Mouse (Mus musculus) kidney, postnatal 0 days (tissue): ENCODE measurements around the gene Pole3. TPM values are rescaled to one million over a fixed set of nuclear protein-coding genes. Genes with fewer than 3 reads are reported as not detected.

Experiments used
- ATAC-seq: fragments of 200-750 bp; cut with Nextera tagmentation; replicated peaks from 2 replicates; pipeline ENCODE4 v1.8.0; 2017; ENCODE audit warnings: low read depth, moderate number of reproducible peaks, moderate TSS enrichment, moderate library complexity; ENCODE audit not compliant: low FRiP score
- DNase-seq: peaks from one replicate; pipeline ENCODE4 v3.0.0-alpha.2; 2016; ENCODE audit warnings: low spot score
- H3K27ac ChIP-seq: fragments of 300-500 bp; sonication (generic); 2 replicates; pipeline ENCODE4 v1.5.1; 2014; ENCODE audit warnings: mild to moderate bottlenecking
- H3K27me3 ChIP-seq: fragments of 300-500 bp; sonication (generic); 2 replicates; pipeline ENCODE4 v1.6.1; 2014; ENCODE audit warnings: low read length, mixed read lengths; ENCODE audit not compliant: insufficient read depth
- H3K36me3 ChIP-seq: fragments of 300-500 bp; sonication (generic); 2 replicates; pipeline ENCODE4 v1.6.1; 2014; ENCODE audit warnings: low read length, mixed read lengths; ENCODE audit not compliant: insufficient read depth
- H3K4me1 ChIP-seq: fragments of 300-500 bp; sonication (generic); replicated peaks from 2 replicates; pipeline ENCODE4 v1.6.1; 2014; ENCODE audit warnings: antibody characterized with exemption, low read length, mixed read lengths; ENCODE audit not compliant: insufficient read depth
- H3K4me2 ChIP-seq: fragments of 300-500 bp; sonication (generic); 2 replicates; pipeline ENCODE4 v1.6.1; 2014; ENCODE audit warnings: mild to moderate bottlenecking, low read length, moderate library complexity, mixed read lengths
- H3K4me3 ChIP-seq: fragments of 300-500 bp; sonication (generic); replicated peaks from 2 replicates; pipeline ENCODE4 v1.5.1; 2014; ENCODE audit warnings: low read depth, low read length
- H3K9ac ChIP-seq: fragments of 300-500 bp; sonication (generic); 2 replicates; pipeline ENCODE4 v1.6.1; 2014; ENCODE audit warnings: low read depth, low read length
- H3K9me3 ChIP-seq: fragments of 300-500 bp; sonication (generic); replicated peaks from 2 replicates; pipeline ENCODE4 v1.6.1; 2016; ENCODE audit warnings: low read length, inconsistent platforms, mixed read lengths
- CTCF ChIP-seq: IDR thresholded peaks from 2 replicates; pipeline ENCODE4 v1.5.1; 2016; ENCODE audit warnings: antibody characterized with exemption, low read depth, mild to moderate bottlenecking, moderate library complexity
- WGBS: fragments of 180-500 bp; shearing (Covaris S2); extraction: QIAGEN DNeasy Blood & Tissue Kit; methylation state at CpG from one replicate; pipeline ENCODE4 v1.1.7; 2014; 5-methylcytosine and 5-hydroxymethylcytosine counted together
- polyA plus RNA-seq: library from polyadenylated mRNA; unstranded; fragments of >200 nt; fragmentation: Nextera tagmentation; extraction: Ambion mirVana; gene quantifications from 2 replicates; pipeline ENCODE4 v1.2.1, GENCODE M21; 2015

Pole3 gene
- polyA plus RNA-seq, 1 experiment from 2014 or later: 62.0 TPM

DNA sequence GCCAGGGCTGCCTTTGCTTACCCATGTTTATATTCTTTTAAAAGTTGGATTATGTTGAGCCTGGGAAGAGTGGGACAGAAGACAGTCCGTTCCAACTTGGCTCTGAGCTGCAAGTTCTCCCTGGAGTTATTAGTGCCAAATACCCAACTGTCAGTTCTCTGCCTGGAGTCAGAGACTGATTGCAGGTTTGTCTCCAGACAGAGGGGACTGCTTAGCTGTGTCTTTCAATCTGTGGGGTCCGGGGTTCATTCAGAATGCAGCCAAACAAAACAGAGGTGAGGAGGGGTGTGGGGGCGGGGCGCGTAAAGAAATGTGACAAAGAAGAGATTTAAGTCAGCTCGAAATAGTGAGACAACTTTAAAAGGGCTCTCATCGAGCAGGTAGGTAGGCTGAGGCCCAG is 23.3 kb downstream of the Pole3 start:
- DNase-seq (no peak), ATAC-seq (no peak)
- Histone ChIP-seq H3K4me1 (peaks cover 8% of the 10 kb centered on the region; the same call in 1 of the 2 replicates), H3K36me3 (peaks cover 11% of the 10 kb centered on the region; the same call in 1 of the 2 replicates), H3K9me3 (no peaks in the 10 kb centered on the region), H3K4me3 (peak overlapping the region; percentile 86), H3K9ac (peak overlapping the region; percentile 88), H3K27me3 (no peaks in the 10 kb centered on the region), H3K27ac (peak overlapping the region; percentile 83), H3K4me2 (peak overlapping the region; percentile 86)
- TF ChIP-seq CTCF: no peak
- WGBS: 3% methylated on average over 7 of the region's 7 CpGs

DNA sequence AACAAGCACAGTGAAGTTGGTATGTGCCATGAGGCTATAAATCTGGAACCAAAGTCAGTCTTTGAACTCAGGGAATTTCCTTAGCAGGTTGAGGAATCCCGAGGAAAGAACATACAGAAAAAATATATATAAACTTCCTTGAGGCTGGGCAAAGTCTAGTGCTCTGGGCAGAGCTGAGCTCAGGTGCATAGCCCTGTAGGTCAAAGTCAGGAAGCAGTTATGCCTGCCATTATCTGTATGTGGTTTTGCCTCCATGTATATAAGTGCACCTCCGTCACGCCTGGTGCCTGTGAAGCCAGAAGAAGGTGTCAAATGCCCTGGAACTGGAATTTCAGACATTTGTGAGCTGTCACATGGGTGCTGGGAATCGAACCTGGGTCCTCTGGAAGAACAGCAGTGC is 24.1 kb downstream of the Pole3 start:
- Histone ChIP-seq H3K36me3 (peaks cover 11% of the 10 kb centered on the region; the same call in 1 of the 2 replicates), H3K27ac (no peak overlapping the region), H3K4me2 (0 out of 2 replicates have a peak overlapping the region, but pooled peaks have one; percentile 86), H3K27me3 (no peaks in the 10 kb centered on the region), H3K4me1 (peaks cover 8% of the 10 kb centered on the region; the same call in 1 of the 2 replicates), H3K9ac (no peak overlapping the region), H3K4me3 (no peak overlapping the region), H3K9me3 (no peaks in the 10 kb centered on the region)
- DNase-seq (no peak), ATAC-seq (no peak)
- no peak for TF ChIP-seq CTCF
- WGBS: 70% methylated on average over 4 of the region's 4 CpGs

DNA sequence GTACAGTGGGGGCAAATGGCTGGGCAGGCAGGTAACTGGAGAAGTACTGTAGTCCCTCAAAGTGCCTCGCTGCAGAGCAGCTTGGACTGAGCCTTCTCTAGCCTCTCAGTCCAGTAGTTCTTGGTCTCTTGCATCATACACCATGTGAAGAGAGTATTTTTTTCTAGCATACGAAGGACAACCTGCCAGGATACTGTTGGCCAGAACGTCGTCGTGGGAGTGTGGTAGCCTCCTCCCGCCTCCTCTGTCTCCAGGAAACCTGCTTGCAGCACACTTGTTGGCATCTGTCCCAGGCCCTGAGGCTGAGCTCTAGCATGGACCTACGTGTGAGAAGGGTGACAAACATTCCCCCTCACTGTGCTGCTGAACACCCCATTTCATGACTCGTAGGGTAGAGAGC is 28.1 kb downstream of the Pole3 start:
- no peak for TF ChIP-seq CTCF
- peaks cover 4% of the 10 kb centered on the region; the same call in 1 of the 2 replicates for H3K4me1 ChIP-seq
- no peaks in the 10 kb centered on the region for H3K27me3 ChIP-seq
- no peak for DNase-seq
- ATAC-seq: peak; percentile 41
- no peak overlapping the region for H3K4me2 ChIP-seq
- no peak overlapping the region for H3K4me3 ChIP-seq
- H3K9ac ChIP-seq: no peak overlapping the region
- H3K9me3 ChIP-seq: no peaks in the 10 kb centered on the region
- H3K36me3 ChIP-seq: peaks cover 11% of the 10 kb centered on the region; the same call in 1 of the 2 replicates
- 46% methylated on average over 8 of the region's 8 CpGs for WGBS
- no peak overlapping the region for H3K27ac ChIP-seq

DNA sequence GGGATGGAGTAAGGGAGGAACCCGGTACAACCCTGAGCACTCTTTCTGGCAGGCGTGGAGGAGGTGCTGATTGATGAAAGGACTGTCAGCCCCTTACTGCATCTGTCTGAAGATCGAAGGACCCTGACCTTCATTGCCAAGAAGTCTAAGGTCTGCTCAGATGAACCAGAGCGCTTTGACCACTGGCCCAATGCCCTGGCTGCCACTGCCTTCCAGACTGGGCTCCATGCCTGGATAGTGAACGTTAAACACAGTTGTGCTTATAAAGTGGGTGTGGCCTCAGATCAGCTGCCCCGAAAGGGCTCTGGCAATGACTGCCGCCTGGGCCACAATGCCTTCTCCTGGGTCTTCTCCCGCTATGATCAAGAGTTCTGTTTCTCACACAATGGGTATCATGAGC is 28.9 kb downstream of the Pole3 start:
- DNase-seq: no peak
- peaks cover 11% of the 10 kb centered on the region; the same call in 1 of the 2 replicates for H3K36me3 ChIP-seq
- H3K4me2 ChIP-seq: no peak overlapping the region
- H3K9me3 ChIP-seq: no peaks in the 10 kb centered on the region
- no peak for ATAC-seq
- H3K27me3 ChIP-seq: no peaks in the 10 kb centered on the region
- H3K27ac ChIP-seq: no peak overlapping the region
- no peaks in the 10 kb centered on the region for H3K4me1 ChIP-seq
- 71% methylated on average over 8 of the region's 8 CpGs for WGBS
- no peak overlapping the region for H3K9ac ChIP-seq
- no peak overlapping the region for H3K4me3 ChIP-seq
- no peak for TF ChIP-seq CTCF

DNA sequence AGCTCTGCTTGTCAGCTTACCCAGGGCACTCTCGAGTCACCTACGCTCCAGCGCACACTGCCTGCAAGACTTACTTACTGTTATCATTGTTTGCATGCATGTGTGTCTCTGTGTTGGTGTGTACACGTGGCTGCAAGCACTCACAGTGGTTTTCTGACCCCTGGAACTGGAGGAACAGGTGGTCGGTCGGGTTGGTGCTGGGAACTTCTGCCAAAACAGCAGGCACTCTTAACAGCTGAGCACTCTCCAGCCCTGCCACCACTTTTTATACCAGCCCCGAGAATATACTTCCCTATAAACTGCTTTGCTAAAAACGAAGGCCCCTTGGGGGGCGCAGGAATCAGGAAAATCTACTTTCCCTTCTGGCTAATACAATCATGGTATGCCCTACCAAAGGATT is 30.6 kb downstream of the Pole3 start:
- Histone ChIP-seq H3K9ac (no peak overlapping the region), H3K36me3 (peaks cover 6% of the 10 kb centered on the region; the same call in 1 of the 2 replicates), H3K27ac (no peak overlapping the region), H3K4me2 (no peak overlapping the region), H3K4me1 (no peaks in the 10 kb centered on the region), H3K4me3 (no peak overlapping the region), H3K27me3 (no peaks in the 10 kb centered on the region), H3K9me3 (no peaks in the 10 kb centered on the region)
- no peak for ATAC-seq
- DNase-seq: no peak
- no peak for TF ChIP-seq CTCF
- WGBS: 59% methylated on average over 9 of the region's 9 CpGs

DNA sequence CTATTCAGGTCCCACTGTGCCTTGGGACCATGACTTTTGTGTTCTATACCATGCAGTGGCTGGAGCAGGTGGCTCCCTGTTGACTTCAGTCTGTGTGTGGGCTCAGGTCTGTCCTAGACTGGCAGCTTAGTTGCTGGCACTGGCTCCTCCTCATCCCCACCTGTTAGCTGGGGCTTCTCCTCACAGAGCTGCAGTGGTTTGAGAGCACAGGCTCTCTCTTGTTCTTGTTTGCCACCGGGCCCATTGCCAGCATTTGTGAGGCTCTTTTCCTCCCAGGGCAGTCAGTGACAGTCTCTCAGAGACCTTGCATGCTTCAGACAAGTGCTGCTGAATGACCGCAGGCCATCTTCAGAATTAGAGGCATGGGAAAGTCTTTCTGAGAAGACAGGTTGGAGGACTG is 32.2 kb downstream of the Pole3 start:
- H3K27me3 ChIP-seq: no peaks in the 10 kb centered on the region
- H3K9ac ChIP-seq: no peak overlapping the region
- DNase-seq (no peak), ATAC-seq (no peak)
- no peak overlapping the region for H3K27ac ChIP-seq
- H3K4me1 ChIP-seq: no peaks in the 10 kb centered on the region
- H3K4me2 ChIP-seq: no peak overlapping the region
- no peaks in the 10 kb centered on the region for H3K36me3 ChIP-seq
- TF ChIP-seq CTCF: no peak
- no peaks in the 10 kb centered on the region for H3K9me3 ChIP-seq
- whole genome bisulfite sequencing: 75% methylated on average over 2 of the region's 2 CpGs
- H3K4me3 ChIP-seq: no peak overlapping the region

DNA sequence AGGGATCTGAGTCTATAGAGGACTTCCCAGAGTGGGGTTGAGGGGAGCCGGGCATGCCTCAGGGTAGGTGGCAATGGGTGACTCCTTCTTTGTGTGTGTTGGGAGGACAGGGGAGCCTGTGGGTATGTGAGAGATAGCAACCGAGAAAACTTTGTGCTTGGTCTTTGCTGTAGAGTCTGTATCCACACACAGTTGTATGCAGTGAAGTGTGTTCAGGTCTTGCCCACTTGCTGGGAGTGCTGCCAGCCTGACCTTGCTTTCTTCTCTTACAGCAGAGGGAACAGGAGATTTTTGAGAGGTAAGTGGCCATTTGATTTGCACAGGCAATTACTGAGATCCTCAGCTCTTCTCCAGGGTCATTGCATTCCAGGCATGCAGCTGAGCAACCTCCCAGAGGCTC is 37.0 kb downstream of the Pole3 start:
- Histone ChIP-seq H3K9me3 (no peaks in the 10 kb centered on the region), H3K27ac (no peak overlapping the region), H3K9ac (no peak overlapping the region), H3K4me3 (no peak overlapping the region), H3K27me3 (no peaks in the 10 kb centered on the region), H3K4me2 (no peak overlapping the region), H3K36me3 (no peaks in the 10 kb centered on the region), H3K4me1 (no peaks in the 10 kb centered on the region)
- ATAC-seq: no peak
- 76% methylated on average over 2 of the region's 2 CpGs for WGBS
- no peak for TF ChIP-seq CTCF
- DNase-seq: no peak
